Mouse (Mus musculus): ENCODE results near the gene Nbea.

Nbea gene

GRCm38 (mm10) chr3:55828481-55829256 lies 354.8 kb downstream of the Nbea start:
- no peak for DNase-seq (ENCODE audit: low spot score in 2 of 2)

- no peak for DNase-seq (ENCODE audit: low spot score in 2 of 2)
These were observed 358.6 kb downstream of the Nbea start for GRCm38 (mm10) chr3:55824864-55825263.

- no peak for DNase-seq (ENCODE audit: low spot score in 2 of 2)
These were observed 363.9 kb downstream of the Nbea start for GRCm38 (mm10) chr3:55819598-55819997.

GRCm38 (mm10) chr3:55818082-55818481 lies 365.4 kb downstream of the Nbea start:
- DNase-seq (ENCODE audit: low spot score in 2 of 2) = no peak

- no peak for DNase-seq (ENCODE audit: low spot score in 2 of 2)
These were observed 366.7 kb downstream of the Nbea start for GRCm38 (mm10) chr3:55816638-55817375.

- no peak for DNase-seq (ENCODE audit: low spot score in 2 of 2)
These were observed 367.4 kb downstream of the Nbea start for GRCm38 (mm10) chr3:55816096-55816495.

- no peak for DNase-seq (ENCODE audit: low spot score in 2 of 2)
These were observed 368.4 kb downstream of the Nbea start for GRCm38 (mm10) chr3:55814993-55815625.

- DNase-seq (ENCODE audit: low spot score in 2 of 2) = no peak
These were observed 388.7 kb downstream of the Nbea start for GRCm38 (mm10) chr3:55794768-55795167.

GRCm38 (mm10) chr3:55793842-55794575 lies 389.5 kb downstream of the Nbea start:
- no peak for DNase-seq (ENCODE audit: low spot score in 2 of 2)

GRCm38 (mm10) chr3:55792251-55792650 lies 391.2 kb downstream of the Nbea start:
- DNase-seq (ENCODE audit: low spot score in 2 of 2) = no peak

GRCm38 (mm10) chr3:55790609-55791008 lies 392.9 kb downstream of the Nbea start:
- no peak for DNase-seq (ENCODE audit: low spot score in 2 of 2)

GRCm38 (mm10) chr3:55789856-55790255 lies 393.6 kb downstream of the Nbea start:
- no peak for DNase-seq (ENCODE audit: low spot score in 2 of 2)

- DNase-seq (ENCODE audit: low spot score in 2 of 2) = no peak
These were observed 394.8 kb downstream of the Nbea start for GRCm38 (mm10) chr3:55788621-55789201.

- DNase-seq (ENCODE audit: low spot score in 2 of 2) = no peak
These were observed 395.3 kb downstream of the Nbea start for GRCm38 (mm10) chr3:55788214-55788586.

GRCm38 (mm10) chr3:55787487-55788213 lies 395.9 kb downstream of the Nbea start:
- DNase-seq (ENCODE audit: low spot score in 2 of 2) = no peak

- no peak for DNase-seq (ENCODE audit: low spot score in 2 of 2)
These were observed 396.5 kb downstream of the Nbea start for GRCm38 (mm10) chr3:55786835-55787486.

- DNase-seq (ENCODE audit: low spot score in 2 of 2) = no peak
These were observed 397.3 kb downstream of the Nbea start for GRCm38 (mm10) chr3:55785981-55786725.

GRCm38 (mm10) chr3:55785266-55785980 lies 398.1 kb downstream of the Nbea start:
- DNase-seq (ENCODE audit: low spot score in 2 of 2) = no peak

GRCm38 (mm10) chr3:55784101-55784500 lies 399.4 kb downstream of the Nbea start:
- DNase-seq (ENCODE audit: low spot score in 2 of 2) = no peak

All from thymus, postnatal 10 days (tissue).